Mouse (Mus musculus): ENCODE measurements at regions not wholly inside any gene's neighbourhood (a gene's known extent, or its start where the extent isn't known, plus 50 kb on each side); places are given as distances from the start of the nearest gene placed in this dataset.

DNA sequence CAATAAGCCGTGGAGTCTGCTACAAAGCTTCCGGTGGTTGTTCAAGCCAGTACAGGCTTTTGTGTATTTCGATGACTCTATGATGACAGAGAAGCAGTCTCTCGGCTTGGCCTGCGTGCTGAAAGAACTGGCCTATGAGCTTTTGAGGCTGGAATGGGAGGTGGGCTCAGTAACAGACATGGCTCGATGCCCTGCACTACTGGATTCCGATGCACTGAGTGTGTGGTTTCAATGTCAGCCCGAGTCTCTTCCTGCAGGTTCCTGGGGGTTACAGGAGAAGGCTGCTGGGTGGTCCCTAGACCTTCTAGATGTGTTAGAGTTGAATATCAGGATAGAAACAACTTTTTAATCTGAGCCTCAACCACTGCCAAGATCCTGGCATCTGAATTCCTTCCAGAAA, 53.2 kb downstream of the Gm815 start:
- TF ChIP-seq CTCF (IDR thresholded peaks at IDR 0.05; ENCODE audit: borderline replicate concordance, extremely low read depth, insufficient read depth, insufficient read length) (no peak), POLR2A (IDR thresholded peaks at IDR 0.05; ENCODE audit: borderline replicate concordance, extremely low read depth, insufficient read depth, insufficient read length, poor library complexity, severe bottlenecking) (no peak)
- DNase-seq (ENCODE audit: low read depth), result no peak

DNA sequence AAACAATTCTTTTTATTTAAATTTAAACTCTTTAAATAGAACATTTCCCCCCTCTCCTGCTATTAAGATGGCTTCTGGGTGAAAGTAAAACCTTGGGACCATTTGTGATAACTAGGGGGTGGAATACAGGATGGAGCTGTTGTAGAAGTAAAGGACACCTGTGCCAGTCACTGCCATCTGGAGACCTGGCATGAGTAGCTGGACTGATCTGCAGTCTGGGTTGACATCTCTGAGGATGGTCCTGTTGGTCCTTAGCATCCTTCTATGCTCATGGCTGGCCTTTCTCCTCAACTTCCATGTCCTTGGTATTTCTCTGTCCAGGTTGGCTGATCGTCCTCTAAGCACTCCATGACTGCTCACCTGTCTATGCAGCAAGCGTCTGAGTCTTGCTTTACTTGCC, 58.3 kb downstream of the Gm815 start:
- no peak for DNase-seq (ENCODE audit: low read depth)
- TF ChIP-seq CTCF (IDR thresholded peaks at IDR 0.05; ENCODE audit: borderline replicate concordance, extremely low read depth, insufficient read depth, insufficient read length), result no peak
- TF ChIP-seq POLR2A (IDR thresholded peaks at IDR 0.05; ENCODE audit: borderline replicate concordance, extremely low read depth, insufficient read depth, insufficient read length, poor library complexity, severe bottlenecking), result no peak

DNA sequence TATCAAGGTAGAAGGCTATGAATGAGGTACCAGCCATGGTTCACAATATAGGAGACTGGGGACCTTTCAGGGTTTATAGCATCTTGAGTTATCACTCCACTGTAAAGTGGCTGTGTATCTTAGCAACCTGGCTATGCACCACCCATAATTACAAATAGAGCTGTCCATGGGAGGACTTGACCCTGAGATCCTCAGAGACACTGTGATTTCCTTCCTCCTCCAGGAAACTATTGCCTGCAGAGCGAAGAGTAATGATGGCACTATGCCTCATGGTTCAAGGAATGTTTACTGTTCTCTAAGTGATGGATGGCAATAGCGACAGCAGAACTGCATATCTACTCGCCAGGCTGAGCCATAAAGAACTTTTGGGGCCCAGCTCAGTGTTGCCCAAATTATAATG, 60.9 kb downstream of the Gm815 start:
- TF ChIP-seq POLR2A (IDR thresholded peaks at IDR 0.05; ENCODE audit: borderline replicate concordance, extremely low read depth, insufficient read depth, insufficient read length, poor library complexity, severe bottlenecking), result no peak
- no peak for TF ChIP-seq CTCF (IDR thresholded peaks at IDR 0.05; ENCODE audit: borderline replicate concordance, extremely low read depth, insufficient read depth, insufficient read length)
- no peak for DNase-seq (ENCODE audit: low read depth)

DNA sequence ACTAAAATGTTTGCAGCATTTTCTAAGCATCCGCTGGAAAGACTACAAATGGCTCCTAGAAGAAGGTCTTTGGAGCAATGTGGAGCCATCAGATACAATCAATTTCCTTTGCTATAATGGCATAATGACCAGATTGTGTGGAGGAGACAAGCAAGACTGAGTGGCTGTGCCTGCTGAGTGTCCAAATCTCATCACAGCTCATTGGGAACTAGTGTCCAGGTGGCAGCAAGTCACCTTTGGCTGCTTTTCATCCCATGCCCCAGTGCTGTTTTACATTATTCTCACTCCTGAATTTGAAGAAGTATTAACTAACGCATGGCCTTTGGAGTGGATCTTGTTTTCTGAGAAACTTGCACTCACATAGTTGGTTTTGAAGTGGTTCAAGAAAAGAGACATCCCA, 62.8 kb downstream of the Gm815 start:
- TF ChIP-seq CTCF (IDR thresholded peaks at IDR 0.05; ENCODE audit: borderline replicate concordance, extremely low read depth, insufficient read depth, insufficient read length) (no peak), POLR2A (IDR thresholded peaks at IDR 0.05; ENCODE audit: borderline replicate concordance, extremely low read depth, insufficient read depth, insufficient read length, poor library complexity, severe bottlenecking) (no peak)
- no peak for DNase-seq (ENCODE audit: low read depth)

DNA sequence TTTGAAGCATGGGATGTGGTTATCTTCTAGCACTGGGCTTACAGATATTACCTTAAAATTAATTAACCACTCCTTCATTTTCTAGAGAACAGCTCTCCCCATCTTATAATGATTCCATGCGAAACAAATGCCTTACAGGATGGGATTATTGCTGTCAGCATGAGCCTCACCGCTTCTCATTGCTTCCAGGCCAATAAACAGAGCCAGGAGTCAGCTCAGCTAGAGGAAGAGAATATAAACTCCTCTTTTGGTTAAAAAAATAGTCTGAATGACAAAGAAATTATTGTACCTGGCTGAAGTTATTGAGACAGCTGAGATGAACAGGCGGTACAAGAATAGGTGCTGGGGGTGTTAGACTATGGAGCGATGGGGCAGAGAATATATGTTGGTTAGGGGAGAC, 63.5 kb downstream of the Gm815 start:
- TF ChIP-seq POLR2A (IDR thresholded peaks at IDR 0.05; ENCODE audit: borderline replicate concordance, extremely low read depth, insufficient read depth, insufficient read length, poor library complexity, severe bottlenecking) (no peak), CTCF (IDR thresholded peaks at IDR 0.05; ENCODE audit: borderline replicate concordance, extremely low read depth, insufficient read depth, insufficient read length) (no peak)
- DNase-seq (ENCODE audit: low read depth), result no peak

DNA sequence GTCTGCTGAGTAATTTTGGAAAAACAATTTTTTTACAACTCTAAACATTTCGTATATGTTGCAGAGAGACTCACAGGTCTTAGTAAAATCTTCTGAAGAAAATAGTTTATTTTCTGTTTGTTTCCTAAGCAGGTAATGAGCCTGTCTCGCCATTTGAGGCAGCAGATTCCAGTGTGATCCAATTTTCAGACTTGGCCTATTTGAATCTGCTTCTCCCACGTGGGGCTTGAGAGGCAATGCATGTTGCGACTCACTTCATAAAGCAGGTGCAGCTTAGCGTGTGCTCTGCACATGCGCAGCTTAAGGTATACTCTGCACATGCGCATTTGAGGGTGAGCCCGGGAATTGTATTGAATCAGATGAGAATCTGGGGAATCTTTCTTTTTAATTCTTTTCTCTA, 67.7 kb downstream of the Gm815 start:
- no peak for TF ChIP-seq POLR2A (IDR thresholded peaks at IDR 0.05; ENCODE audit: borderline replicate concordance, extremely low read depth, insufficient read depth, insufficient read length, poor library complexity, severe bottlenecking)
- peak; percentile 6; the same call in 1 of the 2 replicates for TF ChIP-seq CTCF (IDR thresholded peaks at IDR 0.05; ENCODE audit: borderline replicate concordance, extremely low read depth, insufficient read depth, insufficient read length)
- DNase-seq (ENCODE audit: low read depth), result peak; percentile 63

DNA sequence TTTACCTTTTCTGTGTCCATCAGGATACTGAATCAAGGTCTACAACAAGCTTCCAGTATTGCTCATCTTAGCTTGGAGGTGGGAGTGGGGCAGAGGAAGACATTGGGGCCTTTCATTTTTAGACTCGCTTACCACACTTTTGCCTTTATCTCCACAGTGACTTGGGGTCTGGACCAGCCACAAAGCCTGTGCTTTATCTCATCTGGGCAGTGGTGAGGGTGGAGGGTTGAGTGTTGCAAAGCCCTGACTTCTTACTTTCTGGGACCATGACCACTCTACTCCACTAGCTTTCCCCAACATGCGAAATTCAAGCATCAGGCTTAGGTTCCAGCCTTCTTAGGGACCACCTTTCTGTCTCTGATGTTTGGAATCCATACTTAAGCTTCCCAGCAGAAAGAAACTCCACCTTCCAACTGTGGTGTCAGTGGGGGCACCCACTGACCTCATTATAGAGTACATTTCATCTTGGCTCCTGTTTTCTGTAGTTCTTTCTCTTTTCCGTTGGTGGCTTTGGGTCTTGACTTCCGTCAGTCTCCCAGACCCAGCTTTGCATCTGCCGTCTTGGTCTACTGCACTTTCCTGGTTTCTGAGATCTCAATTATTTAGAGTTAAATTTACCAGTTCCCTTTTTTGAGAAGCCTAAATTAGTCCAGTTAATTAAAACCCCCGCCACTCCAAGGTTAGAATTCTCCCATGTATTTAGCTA, 80.5 kb downstream of the Gm815 start:
- no peak for DNase-seq (ENCODE audit: low read depth)
- TF ChIP-seq CTCF (IDR thresholded peaks at IDR 0.05; ENCODE audit: borderline replicate concordance, extremely low read depth, insufficient read depth, insufficient read length) (no peak), POLR2A (IDR thresholded peaks at IDR 0.05; ENCODE audit: borderline replicate concordance, extremely low read depth, insufficient read depth, insufficient read length, poor library complexity, severe bottlenecking) (no peak)

DNA sequence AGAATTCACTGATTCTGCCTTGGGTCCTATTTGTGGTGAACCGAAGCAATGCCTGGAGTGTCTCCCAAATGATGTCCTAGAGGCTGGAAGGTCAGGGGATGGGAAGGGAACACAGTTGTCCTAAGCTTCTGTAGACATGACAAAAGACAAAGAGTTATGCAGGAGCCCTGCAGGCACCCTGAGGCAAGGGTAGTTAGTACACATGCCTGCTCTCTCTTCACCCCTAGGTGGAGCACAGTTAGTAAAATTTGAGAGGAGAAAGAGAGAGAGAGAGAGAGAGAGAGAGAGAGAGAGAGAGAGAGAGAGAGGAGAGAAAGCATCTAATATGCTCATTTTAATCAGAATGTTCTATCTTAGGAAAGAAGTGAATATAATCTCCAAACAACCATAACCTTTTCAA, 87.4 kb downstream of the Gm815 start:
- DNase-seq (ENCODE audit: low read depth), result peak; percentile 69
- TF ChIP-seq POLR2A (IDR thresholded peaks at IDR 0.05; ENCODE audit: borderline replicate concordance, extremely low read depth, insufficient read depth, insufficient read length, poor library complexity, severe bottlenecking) (no peak), CTCF (IDR thresholded peaks at IDR 0.05; ENCODE audit: borderline replicate concordance, extremely low read depth, insufficient read depth, insufficient read length) (peak; percentile 37; the same call in 1 of the 2 replicates)

DNA sequence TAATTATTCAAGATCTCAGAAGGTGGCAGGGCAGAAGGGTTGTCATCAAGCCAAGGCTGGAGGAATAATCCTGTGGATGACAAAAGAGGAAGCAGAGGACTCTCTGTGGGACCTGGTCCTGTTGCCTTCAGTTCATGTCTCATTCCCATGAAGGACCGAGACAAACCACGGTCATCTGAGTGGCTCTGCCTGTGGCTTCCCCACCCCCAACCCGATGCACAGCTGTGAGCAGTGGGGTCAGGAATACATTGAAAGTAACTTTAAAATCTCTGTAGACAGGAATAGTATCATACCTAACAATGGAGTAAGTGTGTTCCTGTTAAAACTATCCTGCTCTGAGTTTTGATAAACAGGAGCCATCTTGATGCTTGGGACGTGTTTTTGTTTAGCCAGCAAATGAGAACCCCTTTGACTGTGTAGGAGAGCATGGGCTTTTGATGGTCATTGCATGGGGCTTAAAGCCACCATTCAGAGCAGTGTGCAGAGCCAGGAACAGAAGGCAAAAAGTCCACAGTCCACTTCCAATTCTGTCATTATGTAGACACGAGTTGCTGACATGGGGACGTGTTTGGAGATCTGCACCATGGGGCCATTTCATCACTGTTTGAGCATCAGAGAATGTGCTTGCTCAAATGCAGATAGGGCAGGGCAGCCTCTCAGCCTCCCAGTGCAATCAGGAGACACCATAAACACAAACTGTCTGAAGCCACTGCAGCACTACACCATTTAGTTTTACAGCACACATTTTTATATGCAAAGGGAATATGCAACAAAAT, 88.3 kb downstream of the Gm815 start:
- TF ChIP-seq CTCF (IDR thresholded peaks at IDR 0.05; ENCODE audit: borderline replicate concordance, extremely low read depth, insufficient read depth, insufficient read length), result no peak
- DNase-seq (ENCODE audit: low read depth), result no peak

DNA sequence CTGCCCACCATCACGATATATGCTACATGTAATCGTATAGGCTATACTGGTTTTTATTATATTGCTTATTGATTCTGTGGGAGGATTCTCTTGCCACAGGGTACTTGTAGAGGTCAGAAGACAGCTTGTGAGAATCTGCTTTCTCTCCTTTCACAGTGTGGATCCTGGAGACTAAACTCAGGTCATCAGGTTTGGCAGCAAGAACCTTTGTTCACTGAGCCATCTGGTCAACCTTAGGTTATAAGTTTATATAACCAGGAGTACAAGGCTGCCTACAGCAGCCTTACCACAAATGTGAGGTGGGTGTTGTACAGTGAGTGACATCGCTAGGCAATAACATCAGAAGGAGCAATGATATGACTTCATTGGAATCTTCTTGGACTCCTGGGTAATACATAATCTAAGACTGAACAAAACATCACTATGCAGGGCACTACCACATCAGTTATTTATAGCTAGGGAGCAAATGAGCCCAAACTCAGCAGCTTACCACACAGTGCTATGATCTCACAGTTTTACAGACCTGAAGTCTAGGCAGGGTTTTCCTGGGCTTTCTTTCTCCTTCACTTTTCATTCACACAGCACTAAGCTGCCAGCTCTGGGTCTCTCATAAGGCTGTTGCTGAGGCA, 89.0 kb downstream of the Gm815 start:
- TF ChIP-seq CTCF (IDR thresholded peaks at IDR 0.05; ENCODE audit: borderline replicate concordance, extremely low read depth, insufficient read depth, insufficient read length), result no peak
- no peak for TF ChIP-seq POLR2A (IDR thresholded peaks at IDR 0.05; ENCODE audit: borderline replicate concordance, extremely low read depth, insufficient read depth, insufficient read length, poor library complexity, severe bottlenecking)
- no peak for DNase-seq (ENCODE audit: low read depth)

DNA sequence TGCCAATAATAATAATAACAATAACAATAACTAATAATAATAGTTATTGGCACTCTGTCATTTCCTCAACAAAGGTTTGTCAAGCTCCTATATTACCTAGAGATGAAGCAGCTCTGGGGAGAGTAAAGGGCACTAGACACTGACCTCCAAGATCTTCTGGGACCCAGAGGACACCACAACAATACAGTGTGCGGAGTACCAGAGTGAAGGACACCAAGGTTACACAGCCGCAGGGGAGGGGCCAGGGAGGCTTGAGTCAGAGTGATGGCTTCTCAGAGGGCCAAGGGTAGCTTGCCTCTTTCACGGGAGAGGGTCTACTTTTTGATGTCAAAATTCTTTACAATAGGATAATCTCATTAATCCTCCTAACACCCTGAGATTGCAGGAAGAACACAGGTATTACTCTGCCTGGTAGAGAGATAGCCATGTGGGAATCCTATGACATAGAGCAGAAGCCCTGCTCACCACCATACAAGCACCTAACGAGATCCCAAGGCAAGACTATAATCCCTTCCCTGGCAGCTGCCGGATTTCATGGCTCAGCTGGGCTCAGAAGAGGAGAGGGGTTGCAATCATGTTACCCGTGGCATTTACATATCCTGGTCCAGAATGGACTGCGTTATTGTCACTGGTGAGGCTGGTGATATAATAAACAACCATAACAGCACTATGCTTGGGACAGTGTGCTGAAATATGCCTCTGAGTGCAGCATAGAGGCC, 91.1 kb downstream of the Gm815 start:
- no peak for TF ChIP-seq POLR2A (IDR thresholded peaks at IDR 0.05; ENCODE audit: borderline replicate concordance, extremely low read depth, insufficient read depth, insufficient read length, poor library complexity, severe bottlenecking)
- TF ChIP-seq CTCF (IDR thresholded peaks at IDR 0.05; ENCODE audit: borderline replicate concordance, extremely low read depth, insufficient read depth, insufficient read length), result no peak
- DNase-seq (ENCODE audit: low read depth), result peak; percentile 67

All from brain, embryonic 14.5 days (tissue).